18 mouse cellular contexts compared by ENCODE assay signal in the genomic region with DNA sequence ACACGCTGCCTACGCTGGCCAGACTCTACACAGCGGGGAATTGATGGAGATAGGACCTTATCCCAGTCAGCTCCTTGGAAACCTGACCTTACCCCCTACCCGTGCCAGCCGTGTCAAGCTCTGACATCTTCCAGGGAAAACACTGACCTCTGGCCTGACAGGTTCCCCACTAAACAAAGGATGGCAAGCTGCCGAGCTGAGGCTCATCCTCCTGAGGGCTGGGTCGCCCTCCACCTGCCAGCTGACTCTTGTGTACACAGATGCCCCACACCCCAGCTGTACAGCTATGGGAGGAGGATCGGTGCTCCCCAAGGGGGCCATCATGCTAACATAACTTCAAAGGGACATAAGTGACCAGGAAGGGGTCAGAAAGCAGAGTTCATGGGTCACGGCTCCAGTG. TPM values are rescaled to one million over a fixed set of nuclear protein-coding genes. Genes with fewer than 3 reads are reported as not detected.
A peak's percentile ranks its signal among the peaks of the same experiment; 100 is the strongest.
DNase-seq lines count a peak whose midpoint lies in the region; ATAC-seq and TF ChIP-seq lines count a peak whose summit lies in the region.
"Had no signal": no experiment of that assay in that cellular context is flagged by ENCODE, and none has a peak within 500 bp of the region (broad histone marks: within the 10 kb centered on the region; RNA-seq: fewer than 3 reads in every experiment).

No protein-coding gene starts in this region.

- H3K4me1 ChIP-seq in hindbrain, embryonic 11.5 days (replicated peaks; ENCODE audit: control insufficient read depth, insufficient read depth, low read length): peaks cover 24% of the 10 kb centered on the region
- H3K4me1 ChIP-seq in hindbrain, embryonic 16.5 days (ENCODE audit: control insufficient read depth, insufficient read depth, low read depth, low read length): peaks cover 27% of the 10 kb centered on the region
- peaks cover 57% of the 10 kb centered on the region for H3K4me1 ChIP-seq in hindbrain, embryonic 12.5 days
- peaks cover 68% of the 10 kb centered on the region for H3K4me1 ChIP-seq in neural tube, embryonic 13.5 days (replicated peaks)
- no peaks in the 10 kb centered on the region for H3K4me1 ChIP-seq in intestine, postnatal 0 days (replicated peaks; ENCODE audit: control insufficient read depth, insufficient read depth, low read length)
- H3K4me1 ChIP-seq: embryonic facial prominence, embryonic 15.5 days had no signal

- H3K27me3 ChIP-seq in hindbrain, embryonic 11.5 days (ENCODE audit: control insufficient read depth, insufficient read depth, low read length): no peaks in the 10 kb centered on the region
- H3K27me3 ChIP-seq in hindbrain, embryonic 16.5 days (replicated peaks; ENCODE audit: control insufficient read depth, insufficient read depth, low read length): no peaks in the 10 kb centered on the region
- no peaks in the 10 kb centered on the region for H3K27me3 ChIP-seq in hindbrain, embryonic 12.5 days
- H3K27me3 ChIP-seq in neural tube, embryonic 13.5 days: no peaks in the 10 kb centered on the region
- H3K27me3 ChIP-seq in intestine, postnatal 0 days (replicated peaks; ENCODE audit: control insufficient read depth, insufficient read depth, low read length): no peaks in the 10 kb centered on the region
- H3K27me3 ChIP-seq: embryonic facial prominence, embryonic 15.5 days; forebrain, embryonic 13.5 days; hindbrain, embryonic 15.5 days had no signal

- no peak overlapping the region for H3K4me2 ChIP-seq in hindbrain, embryonic 11.5 days (replicated peaks; ENCODE audit: low read depth, low read length)
- no peak overlapping the region for H3K4me2 ChIP-seq in hindbrain, embryonic 16.5 days (ENCODE audit: low read length)
- H3K4me2 ChIP-seq in hindbrain, embryonic 12.5 days (replicated peaks): no peak overlapping the region
- no peak overlapping the region for H3K4me2 ChIP-seq in neural tube, embryonic 13.5 days
- H3K4me2 ChIP-seq in intestine, postnatal 0 days (replicated peaks; ENCODE audit: low read depth): no peak overlapping the region
- H3K4me2 ChIP-seq: embryonic facial prominence, embryonic 15.5 days; forebrain, embryonic 13.5 days; hindbrain, embryonic 15.5 days; limb, embryonic 12.5 days had no signal

- no peaks in the 10 kb centered on the region for H3K9me3 ChIP-seq in hindbrain, embryonic 11.5 days (ENCODE audit: control insufficient read depth, low read length)
- H3K9me3 ChIP-seq in hindbrain, embryonic 16.5 days (ENCODE audit: control insufficient read depth, low read length): no peaks in the 10 kb centered on the region
- H3K9me3 ChIP-seq in hindbrain, embryonic 12.5 days (replicated peaks): no peaks in the 10 kb centered on the region
- H3K9me3 ChIP-seq in neural tube, embryonic 13.5 days: no peaks in the 10 kb centered on the region
- H3K9me3 ChIP-seq in intestine, postnatal 0 days (ENCODE audit: control insufficient read depth): no peaks in the 10 kb centered on the region
- H3K9me3 ChIP-seq: embryonic facial prominence, embryonic 15.5 days; forebrain, embryonic 13.5 days; hindbrain, embryonic 15.5 days; limb, embryonic 12.5 days had no signal

- 13% methylated on average over 9 of the region's 9 CpGs for WGBS in hindbrain, embryonic 11.5 days
- 21% methylated on average over 8 of the region's 9 CpGs for WGBS in hindbrain, embryonic 16.5 days
- 14% methylated on average over 9 of the region's 9 CpGs for WGBS in hindbrain, embryonic 12.5 days
- WGBS in neural tube, embryonic 13.5 days: 23% methylated on average over 9 of the region's 9 CpGs
- 37% methylated on average over 9 of the region's 9 CpGs for WGBS in intestine, postnatal 0 days

- no peak overlapping the region for H3K9ac ChIP-seq in hindbrain, embryonic 11.5 days (ENCODE audit: low read depth, low read length)
- H3K9ac ChIP-seq in hindbrain, embryonic 16.5 days (ENCODE audit: low read depth, low read length): no peak overlapping the region
- H3K9ac ChIP-seq in hindbrain, embryonic 12.5 days: no peak overlapping the region
- no peak overlapping the region for H3K9ac ChIP-seq in neural tube, embryonic 13.5 days
- no peak overlapping the region for H3K9ac ChIP-seq in intestine, postnatal 0 days (ENCODE audit: low read depth, low read length)
- H3K9ac ChIP-seq: embryonic facial prominence, embryonic 15.5 days; forebrain, embryonic 13.5 days; hindbrain, embryonic 15.5 days; limb, embryonic 12.5 days; liver, embryonic 14.5 days had no signal

- H3K27ac ChIP-seq in hindbrain, embryonic 11.5 days (ENCODE audit: low read depth, low read length): peak overlapping the region; percentile 71
- H3K27ac ChIP-seq in hindbrain, embryonic 16.5 days (ENCODE audit: low read depth, low read length): no peak overlapping the region
- peak overlapping the region; percentile 86 for H3K27ac ChIP-seq in hindbrain, embryonic 12.5 days
- peak overlapping the region; percentile 91 for H3K27ac ChIP-seq in neural tube, embryonic 13.5 days (replicated peaks)
- no peak overlapping the region for H3K27ac ChIP-seq in intestine, postnatal 0 days (ENCODE audit: low read depth, low read length)
- H3K27ac ChIP-seq: embryonic facial prominence, embryonic 15.5 days; forebrain, embryonic 13.5 days; hindbrain, embryonic 15.5 days; left cerebral cortex, adult 2 months; limb, embryonic 12.5 days; liver, embryonic 14.5 days had no signal

- no peak overlapping the region for H3K4me3 ChIP-seq in hindbrain, embryonic 11.5 days (ENCODE audit: low read depth, low read length)
- no peak overlapping the region for H3K4me3 ChIP-seq in hindbrain, embryonic 16.5 days (ENCODE audit: low read length)
- no peak overlapping the region for H3K4me3 ChIP-seq in hindbrain, embryonic 12.5 days
- H3K4me3 ChIP-seq in neural tube, embryonic 13.5 days: no peak overlapping the region
- H3K4me3 ChIP-seq in intestine, postnatal 0 days (ENCODE audit: low read depth, low read length): no peak overlapping the region
- H3K4me3 ChIP-seq: embryonic facial prominence, embryonic 15.5 days; forebrain, embryonic 13.5 days; hindbrain, embryonic 15.5 days; left cerebral cortex, adult 2 months; limb, embryonic 12.5 days had no signal

- TF ChIP-seq CTCF in intestine, postnatal 0 days (IDR thresholded peaks at IDR 0.05; ENCODE audit: low read depth): no peak

- peak; percentile 55 for ATAC-seq in hindbrain, embryonic 11.5 days (ENCODE audit: low FRiP score)
- ATAC-seq in hindbrain, embryonic 16.5 days: no peak
- ATAC-seq in hindbrain, embryonic 12.5 days (ENCODE audit: low FRiP score): no peak; the same call in 1 of the 2 replicates
- ATAC-seq in neural tube, embryonic 13.5 days (ENCODE audit: low read depth): no peak
- ATAC-seq in intestine, postnatal 0 days: no peak
- ATAC-seq: forebrain, embryonic 13.5 days had no signal

- H3K36me3 ChIP-seq in hindbrain, embryonic 11.5 days (ENCODE audit: control insufficient read depth, insufficient read depth, low read length): no peaks in the 10 kb centered on the region
- no peaks in the 10 kb centered on the region for H3K36me3 ChIP-seq in hindbrain, embryonic 16.5 days (ENCODE audit: control insufficient read depth, insufficient read depth, low read length)
- H3K36me3 ChIP-seq in hindbrain, embryonic 12.5 days: 0 out of 2 replicates have a peak, but pooled peaks cover 5% of the 10 kb centered on the region
- no peaks in the 10 kb centered on the region for H3K36me3 ChIP-seq in neural tube, embryonic 13.5 days
- no peaks in the 10 kb centered on the region for H3K36me3 ChIP-seq in intestine, postnatal 0 days (ENCODE audit: control insufficient read depth, insufficient read depth)
- H3K36me3 ChIP-seq: embryonic facial prominence, embryonic 15.5 days; hindbrain, embryonic 15.5 days; limb, embryonic 12.5 days had no signal

- peak; percentile 51 for DNase-seq in hindbrain, embryonic 11.5 days (ENCODE audit: low spot score)
- DNase-seq in cerebellum, postnatal 14 days: peak; percentile 40 to 56
- no peak for DNase-seq in thymus, postnatal 10 days (ENCODE audit: low spot score in 2 of 2)
- DNase-seq: adrenal gland, adult 2 months; heart, adult 11 months; kidney, adult 9 months; lung, postnatal 14 days; thymus, postnatal 4 days had no signal

RNA-seq across cellular contexts. Expression of a gene that starts 47.6 kb away (rescaled TPM):
- polyA plus RNA-seq in hindbrain, embryonic 11.5 days (2014; fragmentation: Nextera tagmentation; extraction: Ambion mirVana): 26.9 and 38.0 TPM in 2 replicates
- 36.1 and 40.0 TPM in 2 replicates for polyA plus RNA-seq in hindbrain, embryonic 16.5 days (2015; fragmentation: Nextera tagmentation; extraction: Ambion mirVana)
- 50.6 and 50.7 TPM in 2 replicates for polyA plus RNA-seq in hindbrain, embryonic 12.5 days (2016; fragmentation: Nextera tagmentation; extraction: Ambion mirVana)
- 38.2 and 44.3 TPM in 2 replicates for polyA plus RNA-seq in neural tube, embryonic 13.5 days (2015; fragmentation: Nextera tagmentation; extraction: Ambion mirVana)
- polyA plus RNA-seq in intestine, postnatal 0 days (2015; fragmentation: Nextera tagmentation; extraction: Ambion mirVana): 0.83 and 1.1 TPM in 2 replicates

Comparison
In these comparisons a context has a peak if more than half of its experiments do, and no peak if none do; other contexts are left out.
1. H3K27ac ChIP-seq: peak in hindbrain, embryonic 11.5 days (single experiment), hindbrain, embryonic 12.5 days (single experiment) and neural tube, embryonic 13.5 days (single experiment); none in hindbrain, embryonic 16.5 days (single experiment) and intestine, postnatal 0 days (single experiment).
2. DNase-seq: peak in hindbrain, embryonic 11.5 days (single experiment) and cerebellum, postnatal 14 days (2 of 2); none in thymus, postnatal 10 days (0 of 2).
3. RNA of a gene that starts 47.6 kb away (polyA plus RNA-seq): 50.6 to 50.7 TPM in hindbrain, embryonic 12.5 days, 38.2 to 44.3 TPM in neural tube, embryonic 13.5 days, 26.9 to 38.0 TPM in hindbrain, embryonic 11.5 days and 36.1 to 40.0 TPM in hindbrain, embryonic 16.5 days; 0.83 to 1.1 TPM in intestine, postnatal 0 days; every median in the first group is over 10 times any median in the second.